Mouse (Mus musculus) kidney, postnatal 4 days (tissue): ENCODE measurements around the gene Vps37b.

Experiments
- DNase-seq, 2 experiments: peaks; one replicate each; pipeline ENCODE4 v3.0.0; 2021; ENCODE audit warnings: mixed read lengths in 2 of 2

Vps37b gene

GRCm38 (mm10) chr5:124000824-124001223 is 31.2 kb downstream of the Vps37b start:
- DNase-seq, result peak; percentile 94 to 96

- DNase-seq, result no peak
Measured at GRCm38 (mm10) chr5:123998370-123998769, 33.7 kb downstream of the Vps37b start.

- no peak for DNase-seq
Measured at GRCm38 (mm10) chr5:123997811-123998210, 34.3 kb downstream of the Vps37b start.

GRCm38 (mm10) chr5:123997211-123997751 is 34.8 kb downstream of the Vps37b start:
- DNase-seq, result no peak

- no peak for DNase-seq
Measured at GRCm38 (mm10) chr5:123996695-123997094, 35.4 kb downstream of the Vps37b start.

GRCm38 (mm10) chr5:123996194-123996593 is 35.9 kb downstream of the Vps37b start:
- DNase-seq, result peak; percentile 69 to 73

- DNase-seq, result no peak
Measured at GRCm38 (mm10) chr5:123995388-123995787, 36.7 kb downstream of the Vps37b start.

- DNase-seq, result no peak
Measured at GRCm38 (mm10) chr5:123994468-123994867, 37.6 kb downstream of the Vps37b start.

- peak in 1 of 2 experiments; percentile 35 for DNase-seq
Measured at GRCm38 (mm10) chr5:123993263-123994036, 38.6 kb downstream of the Vps37b start.

GRCm38 (mm10) chr5:123992794-123993193 is 39.3 kb downstream of the Vps37b start:
- DNase-seq, result peak; percentile 94 to 95

GRCm38 (mm10) chr5:123992193-123992637 is 39.9 kb downstream of the Vps37b start:
- peak in 1 of 2 experiments; percentile 64 for DNase-seq

GRCm38 (mm10) chr5:123991321-123991720 is 40.7 kb downstream of the Vps37b start:
- DNase-seq, result no peak

GRCm38 (mm10) chr5:123989941-123990885 is 41.9 kb downstream of the Vps37b start:
- DNase-seq, result no peak

GRCm38 (mm10) chr5:123987511-123987910 is 44.6 kb downstream of the Vps37b start:
- no peak for DNase-seq

- peak in 1 of 2 experiments; percentile 46 for DNase-seq
Measured at GRCm38 (mm10) chr5:123986925-123987324, 45.1 kb downstream of the Vps37b start.

GRCm38 (mm10) chr5:123985434-123985833 is 46.6 kb downstream of the Vps37b start:
- DNase-seq, result peak in 1 of 2 experiments; percentile 37

- peak in 1 of 2 experiments; percentile 1 for DNase-seq
Measured at GRCm38 (mm10) chr5:123982838-123983237, 49.2 kb downstream of the Vps37b start.

GRCm38 (mm10) chr5:123981250-123981554 is 50.9 kb downstream of the Vps37b start:
- DNase-seq, result no peak

GRCm38 (mm10) chr5:123980521-123981249 is 51.4 kb downstream of the Vps37b start:
- no peak for DNase-seq

- no peak for DNase-seq
Measured at GRCm38 (mm10) chr5:123979980-123980369, 52.1 kb downstream of the Vps37b start.

- peak in 1 of 2 experiments; percentile 35 for DNase-seq
Measured at GRCm38 (mm10) chr5:123979221-123979979, 52.7 kb downstream of the Vps37b start.

GRCm38 (mm10) chr5:123978131-123978530 is 53.9 kb downstream of the Vps37b start:
- no peak for DNase-seq
